Mouse (Mus musculus): ENCODE results near the gene Rimbp2.
"Not testable (repeated sequence)": the region's sequence is repeated elsewhere in the genome, so short reads cannot be mapped to it uniquely, and the experiment has no call there.

The Rimbp2 gene

DNA sequence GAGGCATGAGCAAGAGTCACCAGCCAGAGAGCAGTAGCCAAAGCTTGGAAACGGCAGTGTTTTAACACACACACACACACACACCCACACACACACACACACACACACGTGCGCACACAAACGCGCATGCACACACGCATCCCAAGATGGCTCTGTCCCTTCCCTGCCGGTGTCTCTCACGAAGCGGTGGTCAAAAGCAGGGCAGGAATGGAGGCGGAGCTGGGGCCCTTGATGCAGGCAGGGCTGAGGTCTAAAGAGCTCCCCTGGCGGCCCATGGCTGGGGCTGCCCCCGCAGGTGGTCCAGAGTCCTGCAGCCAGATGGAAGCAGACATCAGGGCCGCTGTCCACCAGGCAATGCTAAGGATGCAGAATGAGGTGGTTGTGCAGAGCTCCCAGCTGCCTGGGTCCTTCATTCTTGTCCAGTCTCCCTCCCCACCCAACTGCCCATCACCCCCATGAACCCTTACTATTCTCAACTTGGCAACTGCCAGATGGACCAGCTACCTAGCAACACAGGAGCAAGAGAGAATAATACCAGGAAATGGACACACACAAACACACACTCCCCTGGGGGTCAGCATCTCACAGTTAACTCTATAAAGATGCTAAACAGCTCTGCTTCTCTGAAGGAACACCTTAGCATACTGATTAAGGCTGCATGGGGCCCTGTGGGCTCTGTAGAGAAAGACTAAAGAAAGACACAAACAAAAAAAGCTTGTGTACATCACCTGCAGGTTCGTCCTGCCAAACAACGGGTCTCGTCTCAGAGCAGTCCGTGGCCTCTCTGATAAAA is at the start of gene Rimbp2:
Rimbp2 (minus strand) TSS at position 209 of the 793 bp plus-strand sequence.
- DNase-seq (ENCODE audit: low spot score) = no peak

DNA sequence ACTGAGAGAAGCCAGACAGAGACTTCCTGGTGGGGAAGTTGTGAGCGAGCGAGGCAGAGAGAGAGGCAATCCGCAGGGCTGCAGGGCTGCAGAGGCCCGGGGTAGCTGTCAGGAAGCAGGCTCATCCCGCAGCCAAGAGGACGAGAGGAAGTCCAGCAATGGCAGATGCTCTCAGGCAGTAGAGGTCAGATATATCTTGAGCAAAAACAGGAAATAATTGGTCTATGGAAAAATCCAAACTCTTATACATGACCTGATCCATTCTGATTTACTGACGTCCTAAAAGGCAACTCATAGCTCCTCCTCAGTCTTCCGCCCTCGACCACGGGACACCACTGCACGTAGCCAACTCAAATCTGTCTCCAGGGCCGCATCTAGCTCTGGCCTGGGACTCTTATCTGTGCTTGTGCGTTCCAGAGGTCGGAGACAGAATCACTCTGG is 49.3 kb upstream of the Rimbp2 start:
- no peak for DNase-seq (ENCODE audit: low spot score)

DNA sequence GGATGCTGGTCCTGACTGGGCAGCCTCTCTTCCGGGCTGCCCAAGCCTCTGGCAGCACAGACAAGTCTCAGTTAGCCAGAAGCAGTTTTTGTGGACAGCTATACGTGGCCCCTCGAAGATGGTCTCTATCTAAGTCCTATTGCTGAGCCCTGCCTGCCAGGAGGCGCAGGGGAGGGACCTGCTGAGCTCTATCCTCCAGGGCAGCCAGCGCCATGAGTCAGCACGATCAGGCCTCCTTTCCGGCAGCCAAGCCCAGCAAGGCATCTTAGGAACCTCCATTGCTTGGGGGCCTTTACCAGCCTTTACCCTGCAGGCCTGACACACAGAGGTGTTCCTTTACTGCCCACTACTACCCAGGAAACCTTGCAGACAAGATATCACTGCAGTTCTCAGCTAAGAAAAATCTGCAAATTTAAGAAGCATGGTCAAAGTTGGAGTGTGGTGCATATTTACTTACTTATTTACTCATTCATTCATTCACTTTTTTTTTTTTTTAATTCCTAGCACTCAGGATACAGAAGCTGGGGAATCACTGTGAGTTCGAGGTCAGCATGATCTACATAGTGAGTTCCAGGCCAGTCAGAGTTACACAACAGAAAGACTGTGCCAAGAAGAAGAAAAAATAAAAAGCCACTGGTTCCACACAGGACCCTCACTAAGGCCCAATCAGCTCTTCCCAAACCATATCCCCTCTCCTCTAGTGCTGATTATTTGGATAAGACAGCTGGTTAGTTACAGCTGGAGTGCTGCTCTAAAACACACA is 47.6 kb upstream of the Rimbp2 start:
- peak; percentile 17 for DNase-seq (ENCODE audit: low spot score)

DNA sequence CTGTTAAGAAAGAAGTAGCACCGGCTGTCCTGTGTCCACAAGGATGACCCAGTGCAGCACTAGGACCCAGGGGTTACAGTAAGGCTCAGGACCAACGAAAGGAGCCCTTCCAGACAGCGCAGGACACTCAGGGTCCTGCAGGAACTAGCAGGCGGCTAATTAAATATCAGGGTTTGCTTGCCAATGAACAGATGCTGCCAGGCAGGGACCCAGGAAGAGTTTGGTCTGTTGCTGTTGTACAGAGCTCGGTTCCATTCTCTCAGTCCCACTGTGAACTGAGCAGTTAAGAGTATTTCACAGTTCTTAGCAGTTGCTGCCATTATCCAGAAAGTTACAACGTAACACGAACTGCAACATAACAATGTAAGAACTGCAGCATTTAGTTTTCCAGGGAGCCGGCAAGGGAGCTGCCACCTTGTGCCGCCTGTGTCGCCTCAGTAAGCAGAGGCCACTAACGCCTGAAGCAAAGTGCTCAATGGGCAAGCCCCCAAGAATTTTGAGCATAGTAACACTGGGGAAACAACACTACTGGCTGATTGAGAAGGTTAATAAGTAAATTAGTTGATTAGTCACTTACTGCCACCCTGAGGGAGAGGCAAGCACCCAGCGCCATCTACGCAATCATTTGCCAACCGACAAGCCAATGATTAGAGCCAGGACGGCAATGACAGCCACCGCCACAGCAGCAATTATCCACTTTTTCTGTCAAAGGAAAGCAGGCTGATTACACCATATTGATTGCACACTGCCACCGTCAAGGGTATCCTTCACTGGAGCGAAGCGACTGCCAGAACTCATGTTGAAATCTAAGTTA is 34.1 kb upstream of the Rimbp2 start:
- no peak for DNase-seq (ENCODE audit: low spot score)

DNA sequence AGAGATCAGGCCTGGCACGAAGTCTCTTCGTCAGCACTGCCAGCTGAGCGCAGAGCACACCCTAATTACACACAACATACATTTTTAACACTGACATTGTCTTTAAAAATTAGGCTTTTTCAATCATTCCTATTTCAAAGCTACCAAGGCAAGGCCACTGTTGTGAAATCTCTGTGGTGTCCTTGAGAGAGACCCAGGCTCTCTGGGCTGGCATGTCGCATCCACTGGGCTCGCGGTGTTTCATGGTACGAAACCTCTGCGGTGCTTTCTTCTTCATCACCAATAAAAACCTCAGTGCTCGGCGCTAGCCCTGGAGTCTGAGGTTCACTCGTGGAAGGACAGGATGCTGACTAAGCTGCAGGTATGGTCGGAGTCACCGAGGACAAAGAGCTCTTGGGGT is 32.7 kb upstream of the Rimbp2 start:
- DNase-seq (ENCODE audit: low spot score) = no peak

DNA sequence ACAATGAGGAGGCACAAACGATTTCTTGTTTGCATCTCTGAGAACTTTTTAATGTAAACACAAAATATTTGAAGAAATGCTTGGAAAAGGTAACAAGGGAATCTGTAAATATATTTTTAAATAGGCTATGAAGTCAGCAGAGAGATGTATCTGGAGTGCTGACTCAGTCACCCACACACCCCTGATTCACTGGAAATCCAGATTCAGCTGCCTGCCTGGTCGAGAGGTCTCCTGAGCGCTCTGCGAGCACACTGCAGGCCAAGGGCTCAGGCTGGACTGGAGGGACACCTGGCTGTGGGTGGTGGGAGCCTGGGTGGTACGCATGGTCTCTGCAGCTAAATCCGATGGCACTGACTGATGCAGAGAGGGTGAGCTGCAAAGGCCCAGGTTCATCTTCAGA is 31.2 kb upstream of the Rimbp2 start:
- no peak for DNase-seq (ENCODE audit: low spot score)

DNA sequence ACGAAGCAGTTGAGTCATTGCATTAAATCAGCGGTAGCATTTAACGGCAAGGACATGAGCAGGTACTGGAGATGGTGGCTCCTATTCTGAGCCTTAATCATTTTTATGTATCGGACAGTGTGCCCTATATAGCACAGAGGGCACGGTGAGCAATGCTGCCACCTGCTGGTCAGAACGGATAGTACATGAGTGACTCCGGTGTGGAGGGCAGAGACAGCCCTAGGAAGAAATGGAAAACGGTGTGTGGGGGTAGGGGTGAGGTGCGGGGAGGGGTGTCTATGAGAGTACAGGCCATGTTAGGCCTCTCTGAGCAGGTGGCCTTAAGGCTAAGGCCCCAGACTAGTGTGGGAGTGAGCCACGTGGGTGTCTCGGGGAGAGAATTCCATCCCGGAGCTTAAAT is 28.3 kb upstream of the Rimbp2 start:
- peak; percentile 78 for DNase-seq (ENCODE audit: low spot score)

DNA sequence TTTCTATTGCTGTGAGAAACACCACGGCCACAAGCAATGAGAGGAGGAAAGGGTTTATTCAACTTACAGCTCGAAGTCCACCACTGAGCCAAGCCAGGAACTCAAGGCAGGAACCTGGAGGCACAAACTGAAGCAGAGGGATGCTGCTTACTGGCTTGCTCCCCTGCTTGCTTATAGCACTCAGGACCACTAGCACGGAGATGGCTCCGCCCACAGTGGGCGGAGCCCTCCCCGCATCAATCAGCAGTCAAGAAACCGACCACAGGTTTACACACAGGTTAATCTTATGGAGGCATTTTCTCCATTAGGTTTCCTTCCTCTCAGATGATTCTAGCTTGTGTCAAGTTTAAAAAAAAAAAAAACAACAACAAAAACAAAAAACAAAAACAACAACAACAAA is 27.6 kb upstream of the Rimbp2 start:
- DNase-seq (ENCODE audit: low spot score) = no peak

DNA sequence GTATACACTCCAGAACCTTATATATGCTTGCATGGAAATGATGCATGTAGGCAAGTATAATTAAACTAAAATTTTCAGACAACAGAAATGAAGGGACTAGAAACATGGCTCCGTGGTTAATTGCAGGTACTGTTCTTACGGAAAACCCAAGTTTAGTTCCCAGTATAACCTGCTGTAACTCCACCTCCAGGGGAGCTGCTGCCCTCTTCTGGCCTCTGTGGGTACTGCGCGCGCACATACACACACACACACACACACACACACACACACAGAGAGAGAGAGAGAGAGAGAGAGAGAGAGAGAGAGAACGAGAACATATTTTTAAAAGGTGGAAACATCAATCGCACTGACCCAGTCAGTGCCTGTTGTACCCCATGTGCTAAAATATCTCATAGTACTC is 25.7 kb upstream of the Rimbp2 start:
- no peak for DNase-seq (ENCODE audit: low spot score)

DNA sequence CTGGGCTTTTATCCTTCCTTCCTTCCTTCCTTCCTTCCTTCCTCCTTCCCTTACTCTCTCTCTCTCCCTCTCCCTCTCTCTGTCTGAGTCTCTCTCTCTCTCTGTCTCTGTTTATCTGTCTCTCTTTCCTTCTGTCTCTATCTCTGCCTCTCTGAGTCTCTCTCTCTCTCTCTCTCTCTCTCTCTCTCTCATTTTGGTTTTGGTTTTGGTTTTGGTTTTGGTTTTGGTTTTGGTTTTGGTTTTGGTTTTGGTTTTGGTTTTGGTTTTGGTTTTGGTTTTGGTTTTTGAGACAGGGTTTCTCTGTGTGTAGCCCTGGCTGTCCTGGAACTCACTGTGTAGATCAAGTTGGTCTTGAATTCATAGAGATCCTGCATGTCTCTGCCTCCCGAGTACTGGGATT is 24.2 kb upstream of the Rimbp2 start:
- not testable (repeated sequence) for DNase-seq (ENCODE audit: low spot score)

DNA sequence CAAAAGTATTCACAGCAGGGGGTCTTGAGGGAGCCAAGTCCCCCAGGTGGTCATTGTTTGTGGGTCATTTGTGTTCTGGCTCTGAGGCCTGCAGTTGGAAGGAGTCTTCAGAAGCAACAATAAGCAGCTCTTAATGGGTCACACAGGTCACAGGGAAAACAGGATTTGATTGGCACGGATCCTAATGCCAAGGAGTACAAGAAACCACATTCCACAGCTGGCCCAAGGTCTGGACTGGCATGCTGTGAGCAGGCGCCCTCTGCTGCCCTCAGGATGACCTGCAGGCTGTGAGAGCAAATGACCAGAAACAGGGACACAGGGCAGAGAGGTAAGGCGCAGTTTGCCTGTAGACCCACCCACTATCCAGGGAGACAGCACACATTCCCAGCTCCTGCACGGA is 23.0 kb upstream of the Rimbp2 start:
- peak; percentile 54 for DNase-seq (ENCODE audit: low spot score)

DNA sequence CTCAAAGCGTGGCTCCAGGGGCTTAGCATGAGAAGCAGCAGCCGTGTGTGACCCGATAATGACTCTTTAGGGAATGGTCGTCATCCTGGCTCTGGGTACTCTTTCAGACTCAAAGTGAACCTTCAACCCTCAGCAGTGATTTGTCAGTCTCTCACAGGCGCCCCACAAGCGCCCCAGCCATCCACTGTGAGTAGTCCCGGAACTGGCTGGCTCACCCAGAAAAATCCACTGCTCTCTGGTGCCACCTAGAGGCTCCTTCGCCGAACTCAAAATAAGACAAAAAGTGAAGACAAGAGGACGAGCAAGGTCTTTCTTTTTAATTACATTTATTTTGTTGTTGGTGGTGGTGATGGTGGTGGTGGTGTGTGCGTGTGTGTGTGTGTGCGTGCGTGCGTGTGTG is 18.0 kb upstream of the Rimbp2 start:
- DNase-seq (ENCODE audit: low spot score) = peak; percentile 75

DNA sequence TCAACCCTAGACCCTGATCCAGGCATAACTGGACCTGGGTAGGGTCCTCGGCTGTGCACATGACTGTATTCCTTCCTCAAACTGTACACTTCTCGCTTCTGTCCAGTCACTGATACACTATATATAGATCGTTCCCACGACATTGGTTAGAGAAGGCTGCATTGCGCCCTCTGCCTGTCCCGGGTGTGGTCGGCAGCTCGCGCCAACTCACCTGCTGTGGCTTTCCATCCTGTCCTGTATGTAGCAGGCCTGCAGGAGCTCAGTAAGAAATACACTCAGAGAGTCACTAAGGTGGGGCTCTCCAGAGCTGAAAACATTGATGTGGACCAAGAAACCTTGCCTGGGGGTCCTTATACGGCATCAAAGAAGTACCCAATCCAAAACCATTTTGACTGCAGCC is 17.6 kb upstream of the Rimbp2 start:
- no peak for DNase-seq (ENCODE audit: low spot score)

DNA sequence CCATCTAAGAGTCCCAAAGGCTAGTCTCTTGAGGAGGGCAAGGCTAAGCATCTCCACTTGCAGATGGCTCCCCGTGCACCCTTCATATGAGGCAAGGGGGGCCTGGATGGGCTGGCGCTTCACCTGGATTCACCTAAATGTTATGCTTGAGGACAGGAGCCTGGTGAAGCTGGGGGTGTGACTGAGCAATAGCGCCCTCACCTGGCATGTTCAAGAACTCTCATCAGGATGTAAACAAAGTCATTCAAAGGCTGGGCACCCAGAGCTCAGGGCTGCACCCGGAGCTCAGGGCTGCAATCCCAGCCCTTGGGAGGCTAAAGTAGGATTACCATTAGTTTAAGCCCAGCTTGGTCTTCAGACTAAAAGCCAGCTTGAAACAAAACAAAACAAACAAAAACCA is 11.1 kb upstream of the Rimbp2 start:
- DNase-seq (ENCODE audit: low spot score) = no peak

DNA sequence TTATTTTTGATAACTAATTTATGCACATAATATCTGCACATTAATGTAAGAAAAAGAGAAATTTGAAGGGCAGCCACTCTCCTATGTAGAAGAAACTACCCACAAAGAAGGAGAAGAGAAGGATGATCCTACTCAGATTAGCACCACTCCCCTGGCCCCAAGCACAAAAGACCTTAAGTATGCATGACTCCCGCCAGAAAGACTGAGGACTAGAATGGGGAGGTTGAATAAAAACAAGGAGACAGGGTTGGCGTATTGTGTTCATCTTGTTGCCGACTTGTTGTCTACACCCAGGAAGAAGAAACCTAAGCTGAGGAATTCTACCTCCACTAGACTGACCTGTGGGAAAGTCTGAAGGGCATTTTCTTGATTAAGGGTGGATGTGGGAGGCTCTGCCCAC is 5.6 kb upstream of the Rimbp2 start:
- no peak for DNase-seq (ENCODE audit: low spot score)

DNA sequence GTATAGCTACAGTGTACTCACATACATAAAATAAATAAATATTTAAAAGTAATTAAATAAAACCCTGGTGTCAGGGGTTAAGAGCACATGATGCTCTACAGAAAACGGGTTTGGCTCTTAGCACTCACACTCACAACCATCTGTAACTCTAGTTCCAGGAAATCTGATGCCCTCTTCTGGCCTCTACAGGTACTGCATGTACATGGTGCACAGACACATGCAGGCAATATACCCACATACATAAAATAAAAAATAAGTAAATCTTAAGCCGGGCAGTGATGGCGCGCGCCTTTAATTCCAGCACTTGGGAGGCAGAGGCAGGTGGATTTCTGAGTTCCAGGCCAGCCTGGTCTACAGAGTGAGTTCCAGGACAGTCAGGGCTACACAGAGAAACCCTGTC is 1.1 kb upstream of the Rimbp2 start:
- not testable (repeated sequence) for DNase-seq (ENCODE audit: low spot score)

DNA sequence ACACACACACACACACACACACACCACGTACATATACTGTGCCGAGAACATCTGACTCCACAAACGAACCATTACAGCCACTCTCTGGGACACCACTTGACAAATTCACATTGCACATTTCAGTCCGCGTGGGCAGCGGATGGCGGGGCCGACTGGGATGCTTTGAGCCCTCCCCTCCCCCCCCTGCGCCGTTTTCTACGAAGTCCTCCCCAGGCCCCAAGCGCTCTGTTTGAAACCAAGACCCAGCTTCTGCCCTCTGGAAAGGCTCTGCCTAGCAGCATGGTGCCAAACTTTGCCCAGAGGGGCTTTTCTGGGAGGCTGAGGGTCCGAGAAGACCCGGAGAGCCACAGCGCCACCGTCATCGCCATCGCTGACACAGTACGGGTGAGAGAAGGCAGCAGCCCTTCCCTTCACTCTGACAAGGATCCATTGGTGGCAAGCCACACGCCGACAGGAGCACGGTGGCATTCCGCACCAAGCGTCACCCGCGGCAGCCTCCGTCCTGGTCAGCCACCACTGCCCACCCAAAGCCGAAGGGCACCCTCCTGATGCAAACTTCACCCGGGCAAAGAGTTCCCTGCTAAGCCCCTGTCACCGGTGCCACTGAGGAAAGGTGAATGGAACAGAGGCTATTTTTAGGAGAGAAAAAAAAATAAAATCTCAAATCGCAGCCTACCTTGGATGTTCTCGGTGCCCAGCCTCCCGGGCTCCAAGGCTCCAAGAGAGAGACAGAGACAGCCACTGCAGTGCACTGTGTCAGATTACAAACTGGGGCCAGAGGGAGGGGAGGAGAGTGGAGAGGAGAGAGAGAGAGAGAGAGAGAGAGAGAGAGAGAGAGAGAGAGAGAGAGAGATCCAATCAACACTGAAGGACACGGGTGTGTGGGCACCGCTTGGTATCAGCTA is 743 bp downstream of the Rimbp2 start:
- DNase-seq (ENCODE audit: low spot score) = no peak

DNA sequence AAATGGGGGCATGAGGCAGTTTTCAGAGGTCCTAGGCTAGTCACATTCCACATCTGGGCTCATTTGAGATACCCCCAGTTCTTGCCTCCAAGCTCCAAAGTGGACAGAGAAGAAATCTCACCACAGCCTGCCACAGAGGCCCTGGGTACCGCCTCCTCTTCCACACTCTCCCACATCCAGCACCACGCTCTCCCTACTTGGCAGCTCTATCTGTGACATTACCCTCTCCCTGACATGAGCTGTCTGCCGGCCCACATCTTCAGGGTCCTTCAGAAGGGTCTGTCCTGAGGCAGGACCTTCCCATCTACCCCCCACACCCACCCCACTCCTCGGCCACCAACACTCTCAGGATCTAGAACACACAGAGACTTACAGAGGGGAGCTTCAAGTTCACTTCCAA is 1.8 kb downstream of the Rimbp2 start:
- no peak for DNase-seq (ENCODE audit: low spot score)

DNA sequence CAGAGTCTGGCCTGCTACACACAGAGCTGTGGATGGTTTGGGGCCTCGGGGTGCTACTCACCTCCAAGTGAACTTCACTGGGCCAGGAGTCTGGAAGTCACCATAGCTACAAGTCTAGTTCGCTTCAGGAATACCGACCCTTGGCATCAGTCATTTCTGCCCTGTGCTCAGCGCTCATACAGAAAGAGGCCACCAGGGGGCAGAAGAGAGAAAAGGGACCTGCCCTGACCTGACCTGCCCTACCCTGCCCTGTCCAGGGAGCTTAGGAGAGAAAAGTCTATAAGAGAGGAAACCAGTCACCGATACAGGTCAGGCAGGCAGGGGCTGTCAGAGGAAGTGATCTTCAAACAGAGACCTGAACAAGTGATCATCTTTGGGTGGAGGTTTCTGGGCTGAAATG is 6.2 kb downstream of the Rimbp2 start:
- DNase-seq (ENCODE audit: low spot score) = peak; percentile 22

DNA sequence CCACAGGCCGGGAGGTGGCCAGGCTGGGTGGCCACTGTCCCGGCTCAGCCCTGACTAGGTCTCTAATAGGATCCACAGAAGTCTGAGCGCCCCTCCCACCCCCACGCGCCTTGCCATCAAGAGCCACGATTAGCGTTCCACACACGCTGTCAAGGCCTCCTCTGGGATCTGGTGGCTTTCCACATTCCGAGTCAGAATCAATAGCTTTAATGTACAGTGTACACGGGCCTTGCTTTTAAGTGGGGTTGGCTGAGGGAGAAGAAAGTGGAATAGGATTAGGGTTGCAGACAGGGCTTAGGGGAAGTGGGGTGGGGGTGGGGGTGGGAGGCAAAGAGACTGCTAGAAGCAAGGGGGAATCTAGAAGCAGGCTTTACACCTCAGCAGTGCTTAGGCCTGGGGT is 12.8 kb downstream of the Rimbp2 start:
- no peak for DNase-seq (ENCODE audit: low spot score)

DNA sequence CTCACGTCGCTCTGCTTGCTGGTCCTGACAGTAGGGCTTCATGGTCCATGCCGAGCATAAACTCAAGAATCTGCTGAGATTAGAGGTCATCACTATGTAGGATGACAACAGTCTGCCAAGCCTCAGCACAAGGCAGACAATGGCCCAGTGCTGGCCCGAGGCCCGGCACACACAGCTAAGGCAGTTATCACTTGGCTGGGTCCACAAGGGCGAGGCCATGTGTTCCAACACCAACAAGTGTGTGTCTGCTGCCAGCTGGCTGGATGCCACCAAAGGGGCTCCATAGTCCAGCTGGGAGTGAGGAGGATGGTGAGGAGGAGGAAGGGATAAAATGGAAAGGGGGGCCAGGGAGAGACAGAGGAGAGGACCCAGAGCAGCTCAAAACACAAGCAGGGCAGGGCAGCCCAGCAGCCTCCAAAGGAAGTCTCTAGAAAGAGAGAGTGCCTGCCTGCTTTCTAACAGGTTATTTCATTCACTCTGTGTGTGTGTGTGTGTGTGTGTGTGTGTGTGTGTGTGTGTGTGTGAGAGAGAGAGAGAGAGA is 17.9 kb downstream of the Rimbp2 start:
- DNase-seq (ENCODE audit: low spot score) = no peak

All from adipocyte (in vitro differentiated cells).